Mouse (Mus musculus): ENCODE measurements around the gene 4933415A04Rik. TPM values are rescaled to one million over a fixed set of nuclear protein-coding genes. Genes with fewer than 3 reads are reported as not detected.

Gene 4933415A04Rik
- polyA plus RNA-seq (2012; rRNA removed), result 0.03 and 0.23 TPM in 2 replicates

DNA sequence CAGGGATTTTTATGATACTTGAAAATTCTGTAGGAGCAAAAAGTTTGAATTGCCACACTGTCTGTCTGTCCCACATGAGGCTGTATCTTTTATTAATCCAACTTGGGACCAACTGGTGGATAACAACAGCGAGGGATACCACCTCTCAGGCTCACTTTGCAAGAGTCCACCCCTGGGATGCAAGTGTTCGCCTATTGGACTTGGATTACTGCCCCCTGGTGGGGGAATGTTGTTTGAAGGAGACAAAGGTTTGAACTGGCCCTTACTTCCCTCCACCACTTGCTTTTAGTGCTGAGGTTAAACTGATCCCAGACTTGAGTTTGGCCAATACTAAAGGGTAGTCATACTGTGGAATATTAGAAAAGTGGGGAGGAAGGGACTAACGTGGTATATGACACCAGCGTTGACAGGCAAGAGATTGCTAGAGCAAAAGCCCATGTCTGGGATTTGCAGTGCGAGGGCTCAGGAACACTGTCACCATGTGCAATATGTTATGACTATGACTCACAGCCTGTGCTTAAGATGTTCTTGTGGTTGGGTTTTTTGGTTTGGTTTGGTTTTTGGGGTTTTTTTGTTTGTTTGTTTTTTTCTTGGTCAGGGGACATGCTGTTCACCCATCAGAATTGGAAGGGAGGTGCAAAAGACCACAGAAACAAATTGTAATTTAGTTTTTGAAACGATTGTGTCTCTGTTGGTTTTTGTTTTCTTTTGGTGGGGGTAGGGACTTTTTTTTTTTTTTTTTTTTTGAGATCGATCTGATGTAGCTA is at the start of gene 4933415A04Rik:
TSS of gene 4933415A04Rik (plus strand) at position 717 of the 767 bp plus-strand sequence.

DNA sequence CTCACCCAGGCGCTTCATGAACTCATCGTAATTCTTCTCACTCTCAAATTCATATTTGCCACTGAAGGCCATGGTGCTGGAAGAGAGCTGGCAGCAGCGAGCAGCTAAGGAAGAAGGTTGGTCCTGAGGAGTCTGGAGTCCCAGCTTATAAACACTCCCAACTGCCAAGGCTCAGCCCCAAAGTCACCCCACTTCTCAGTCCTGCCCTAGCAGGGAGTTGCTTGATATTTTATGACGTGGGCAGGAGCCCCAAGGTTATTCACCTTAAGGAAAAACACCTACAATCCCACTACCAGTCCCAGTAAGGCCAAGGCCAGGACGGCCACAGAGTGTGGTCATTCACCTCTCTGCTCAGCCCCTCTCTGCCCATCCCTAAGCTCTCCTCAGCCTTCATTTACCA is 14.6 kb downstream of the 4933415A04Rik start, which contains the start of gene Fabp6:
TSS of gene Fabp6 (minus strand) at position 101 of the 400 bp plus-strand sequence.

Other genes starting within 250 kb of the 4933415A04Rik start
- 2.7 and 5.8 TPM in 2 replicates for gene Pttg1, start 160.8 kb upstream of the 4933415A04Rik start, polyA plus RNA-seq (2012; rRNA removed)
- 0.56 and 0.78 TPM in 2 replicates for gene Slu7, start 153.3 kb upstream of the 4933415A04Rik start, polyA plus RNA-seq (2012; rRNA removed)
- gene C1qtnf2, start 112.8 kb upstream of the 4933415A04Rik start, polyA plus RNA-seq (2012; rRNA removed), result 4.7 and 5.0 TPM in 2 replicates
- gene Ccnjl, start 58.3 kb upstream of the 4933415A04Rik start, polyA plus RNA-seq (2012; rRNA removed), result 0.71 and 0.87 TPM in 2 replicates
- not detected in 2 replicates for gene Fabp6, start 14.5 kb downstream of the 4933415A04Rik start, polyA plus RNA-seq (2012; rRNA removed)
- gene Pwwp2a, start 95.0 kb downstream of the 4933415A04Rik start, polyA plus RNA-seq (2012; rRNA removed), result 3.2 and 6.8 TPM in 2 replicates
- 1.9 and 2.1 TPM in 2 replicates for gene Ttc1, start 161.0 kb downstream of the 4933415A04Rik start, polyA plus RNA-seq (2012; rRNA removed)